Mouse (Mus musculus): ENCODE results near the gene Chl1. TPM values are rescaled to one million over a fixed set of nuclear protein-coding genes. Genes with fewer than 3 reads are reported as not detected.

Gene Chl1
- polyA plus RNA-seq, 1 experiment from 2014 or later = 0.42 TPM

GRCm38 (mm10) chr6:103674332-103674731 lies 163.9 kb downstream of the Chl1 start:
- Histone ChIP-seq H3K27ac (replicated peaks in 1 of 2; ENCODE audit: control insufficient read depth in 1 of 2, insufficient read depth in 1 of 2, low read depth in 2 of 2, low read length in 2 of 2) (no peak overlapping the region), H3K27me3 (ENCODE audit: control insufficient read depth, insufficient read depth, low read length) (no peaks in the 10 kb centered on the region), H3K4me3 (ENCODE audit: control insufficient read depth in 1 of 2, insufficient read depth in 1 of 2, low read depth in 1 of 2, low read length in 2 of 2) (no peak overlapping the region), H3K4me2 (ENCODE audit: low read length) (no peak overlapping the region), H3K9ac (ENCODE audit: low read length) (no peak overlapping the region), H3K4me1 (ENCODE audit: control insufficient read depth in 2 of 2, insufficient read depth in 2 of 2, low read length in 2 of 2) (0 out of 4 replicates have a peak, but pooled peaks cover 0 to 3% of the 10 kb centered on the region in 2 experiments), H3K9me3 (ENCODE audit: control insufficient read depth, low read length) (no peaks in the 10 kb centered on the region), H3K36me3 (ENCODE audit: control insufficient read depth, insufficient read depth, low read length) (no peaks in the 10 kb centered on the region)
- WGBS = 58% methylated on average over 6 of the region's 6 CpGs
- ATAC-seq (ENCODE audit: insufficient number of reproducible peaks, insufficient read depth, low FRiP score, low read depth) = no peak

- H3K9ac ChIP-seq (ENCODE audit: low read length) = no peak overlapping the region
- 0 out of 4 replicates have a peak, but pooled peaks cover 0 to 3% of the 10 kb centered on the region in 2 experiments for H3K4me1 ChIP-seq (ENCODE audit: control insufficient read depth in 2 of 2, insufficient read depth in 2 of 2, low read length in 2 of 2)
- no peaks in the 10 kb centered on the region for H3K27me3 ChIP-seq (ENCODE audit: control insufficient read depth, insufficient read depth, low read length)
- no peak overlapping the region for H3K27ac ChIP-seq (replicated peaks in 1 of 2; ENCODE audit: control insufficient read depth in 1 of 2, insufficient read depth in 1 of 2, low read depth in 2 of 2, low read length in 2 of 2)
- 88% methylated on average over 2 of the region's 2 CpGs for WGBS
- no peaks in the 10 kb centered on the region for H3K36me3 ChIP-seq (ENCODE audit: control insufficient read depth, insufficient read depth, low read length)
- no peaks in the 10 kb centered on the region for H3K9me3 ChIP-seq (ENCODE audit: control insufficient read depth, low read length)
- H3K4me3 ChIP-seq (ENCODE audit: control insufficient read depth in 1 of 2, insufficient read depth in 1 of 2, low read depth in 1 of 2, low read length in 2 of 2) = no peak overlapping the region
- ATAC-seq (ENCODE audit: insufficient number of reproducible peaks, insufficient read depth, low FRiP score, low read depth) = no peak
- no peak overlapping the region for H3K4me2 ChIP-seq (ENCODE audit: low read length)
These were observed 164.8 kb downstream of the Chl1 start for GRCm38 (mm10) chr6:103675145-103675544.

- Histone ChIP-seq H3K36me3 (ENCODE audit: control insufficient read depth, insufficient read depth, low read length) (no peaks in the 10 kb centered on the region), H3K4me3 (ENCODE audit: control insufficient read depth in 1 of 2, insufficient read depth in 1 of 2, low read depth in 1 of 2, low read length in 2 of 2) (no peak overlapping the region), H3K27me3 (ENCODE audit: control insufficient read depth, insufficient read depth, low read length) (no peaks in the 10 kb centered on the region), H3K4me2 (ENCODE audit: low read length) (no peak overlapping the region), H3K27ac (replicated peaks in 1 of 2; ENCODE audit: control insufficient read depth in 1 of 2, insufficient read depth in 1 of 2, low read depth in 2 of 2, low read length in 2 of 2) (no peak overlapping the region), H3K4me1 (ENCODE audit: control insufficient read depth in 2 of 2, insufficient read depth in 2 of 2, low read length in 2 of 2) (0 out of 4 replicates have a peak, but pooled peaks cover 0 to 3% of the 10 kb centered on the region in 2 experiments), H3K9ac (ENCODE audit: low read length) (no peak overlapping the region), H3K9me3 (ENCODE audit: control insufficient read depth, low read length) (no peaks in the 10 kb centered on the region)
- ATAC-seq (ENCODE audit: insufficient number of reproducible peaks, insufficient read depth, low FRiP score, low read depth) = no peak
- WGBS = 87% methylated on average over 5 of the region's 5 CpGs
These were observed 166.3 kb downstream of the Chl1 start for GRCm38 (mm10) chr6:103676664-103677063.

GRCm38 (mm10) chr6:103677072-103677471 lies 166.7 kb downstream of the Chl1 start:
- no peak overlapping the region for H3K27ac ChIP-seq (replicated peaks in 1 of 2; ENCODE audit: control insufficient read depth in 1 of 2, insufficient read depth in 1 of 2, low read depth in 2 of 2, low read length in 2 of 2)
- 0 out of 4 replicates have a peak, but pooled peaks cover 0 to 3% of the 10 kb centered on the region in 2 experiments for H3K4me1 ChIP-seq (ENCODE audit: control insufficient read depth in 2 of 2, insufficient read depth in 2 of 2, low read length in 2 of 2)
- no peaks in the 10 kb centered on the region for H3K27me3 ChIP-seq (ENCODE audit: control insufficient read depth, insufficient read depth, low read length)
- no peaks in the 10 kb centered on the region for H3K36me3 ChIP-seq (ENCODE audit: control insufficient read depth, insufficient read depth, low read length)
- 84% methylated on average over 1 of the region's 1 CpGs for WGBS
- no peaks in the 10 kb centered on the region for H3K9me3 ChIP-seq (ENCODE audit: control insufficient read depth, low read length)
- no peak overlapping the region for H3K4me3 ChIP-seq (ENCODE audit: control insufficient read depth in 1 of 2, insufficient read depth in 1 of 2, low read depth in 1 of 2, low read length in 2 of 2)
- no peak overlapping the region for H3K9ac ChIP-seq (ENCODE audit: low read length)
- H3K4me2 ChIP-seq (ENCODE audit: low read length) = no peak overlapping the region
- no peak for ATAC-seq (ENCODE audit: insufficient number of reproducible peaks, insufficient read depth, low FRiP score, low read depth)

- Histone ChIP-seq H3K9ac (ENCODE audit: low read length) (no peak overlapping the region), H3K36me3 (ENCODE audit: control insufficient read depth, insufficient read depth, low read length) (no peaks in the 10 kb centered on the region), H3K4me2 (ENCODE audit: low read length) (no peak overlapping the region), H3K27ac (replicated peaks in 1 of 2; ENCODE audit: control insufficient read depth in 1 of 2, insufficient read depth in 1 of 2, low read depth in 2 of 2, low read length in 2 of 2) (no peak overlapping the region), H3K27me3 (ENCODE audit: control insufficient read depth, insufficient read depth, low read length) (no peaks in the 10 kb centered on the region), H3K9me3 (ENCODE audit: control insufficient read depth, low read length) (no peaks in the 10 kb centered on the region), H3K4me1 (ENCODE audit: control insufficient read depth in 2 of 2, insufficient read depth in 2 of 2, low read length in 2 of 2) (no peaks in the 10 kb centered on the region), H3K4me3 (ENCODE audit: control insufficient read depth in 1 of 2, insufficient read depth in 1 of 2, low read depth in 1 of 2, low read length in 2 of 2) (no peak overlapping the region)
- 17% methylated on average over 8 of the region's 8 CpGs for WGBS
- no peak for ATAC-seq (ENCODE audit: insufficient number of reproducible peaks, insufficient read depth, low FRiP score, low read depth)
These were observed 172.6 kb downstream of the Chl1 start for GRCm38 (mm10) chr6:103682854-103683574.

- Histone ChIP-seq H3K4me3 (ENCODE audit: control insufficient read depth in 1 of 2, insufficient read depth in 1 of 2, low read depth in 1 of 2, low read length in 2 of 2) (no peak overlapping the region), H3K4me1 (ENCODE audit: control insufficient read depth in 2 of 2, insufficient read depth in 2 of 2, low read length in 2 of 2) (no peaks in the 10 kb centered on the region), H3K9me3 (ENCODE audit: control insufficient read depth, low read length) (no peaks in the 10 kb centered on the region), H3K27ac (replicated peaks in 1 of 2; ENCODE audit: control insufficient read depth in 1 of 2, insufficient read depth in 1 of 2, low read depth in 2 of 2, low read length in 2 of 2) (no peak overlapping the region), H3K4me2 (ENCODE audit: low read length) (no peak overlapping the region), H3K27me3 (ENCODE audit: control insufficient read depth, insufficient read depth, low read length) (no peaks in the 10 kb centered on the region), H3K36me3 (ENCODE audit: control insufficient read depth, insufficient read depth, low read length) (no peaks in the 10 kb centered on the region), H3K9ac (ENCODE audit: low read length) (no peak overlapping the region)
- ATAC-seq (ENCODE audit: insufficient number of reproducible peaks, insufficient read depth, low FRiP score, low read depth) = no peak
- 67% methylated on average over 3 of the region's 3 CpGs for WGBS
These were observed 182.1 kb downstream of the Chl1 start for GRCm38 (mm10) chr6:103692511-103692910.

GRCm38 (mm10) chr6:103697349-103698028 lies 187.1 kb downstream of the Chl1 start:
- Histone ChIP-seq H3K9me3 (ENCODE audit: control insufficient read depth, low read length) (no peaks in the 10 kb centered on the region), H3K27ac (replicated peaks in 1 of 2; ENCODE audit: control insufficient read depth in 1 of 2, insufficient read depth in 1 of 2, low read depth in 2 of 2, low read length in 2 of 2) (no peak overlapping the region), H3K4me3 (ENCODE audit: control insufficient read depth in 1 of 2, insufficient read depth in 1 of 2, low read depth in 1 of 2, low read length in 2 of 2) (no peak overlapping the region), H3K9ac (ENCODE audit: low read length) (no peak overlapping the region), H3K4me1 (ENCODE audit: control insufficient read depth in 2 of 2, insufficient read depth in 2 of 2, low read length in 2 of 2) (no peaks in the 10 kb centered on the region), H3K4me2 (ENCODE audit: low read length) (no peak overlapping the region), H3K27me3 (ENCODE audit: control insufficient read depth, insufficient read depth, low read length) (no peaks in the 10 kb centered on the region), H3K36me3 (ENCODE audit: control insufficient read depth, insufficient read depth, low read length) (no peaks in the 10 kb centered on the region)
- ATAC-seq (ENCODE audit: insufficient number of reproducible peaks, insufficient read depth, low FRiP score, low read depth) = no peak
- 59% methylated on average over 7 of the region's 7 CpGs for WGBS

Measured in heart, embryonic 14.5 days (tissue).